Mouse (Mus musculus): ENCODE results near the gene 1700015F17Rik.

Gene 1700015F17Rik

GRCm38 (mm10) chr5:5479043-5479442, at the start of gene 1700015F17Rik:
1700015F17Rik (minus strand) TSS chr5:5479143.
- no peak for DNase-seq (ENCODE audit: low spot score)

- DNase-seq (ENCODE audit: low spot score): no peak
Observed at GRCm38 (mm10) chr5:5515411-5515810, 36.5 kb upstream of the 1700015F17Rik start.

- DNase-seq (ENCODE audit: low spot score): peak; percentile 96
Observed at GRCm38 (mm10) chr5:5514196-5515076, 35.5 kb upstream of the 1700015F17Rik start, which contains the start of gene Cldn12. Cldn12 (minus strand) TSS chr5:5514958.

- DNase-seq (ENCODE audit: low spot score): no peak
Observed at GRCm38 (mm10) chr5:5511401-5511800, 32.5 kb upstream of the 1700015F17Rik start.

GRCm38 (mm10) chr5:5510989-5511388, 32.0 kb upstream of the 1700015F17Rik start:
- DNase-seq (ENCODE audit: low spot score): no peak

GRCm38 (mm10) chr5:5510304-5510887, 31.5 kb upstream of the 1700015F17Rik start:
- DNase-seq (ENCODE audit: low spot score): peak; percentile 17

- DNase-seq (ENCODE audit: low spot score): no peak
Observed at GRCm38 (mm10) chr5:5508231-5508630, 29.3 kb upstream of the 1700015F17Rik start.

GRCm38 (mm10) chr5:5507701-5508225, 28.8 kb upstream of the 1700015F17Rik start:
- peak; percentile 75 for DNase-seq (ENCODE audit: low spot score)

GRCm38 (mm10) chr5:5504456-5504855, 25.5 kb upstream of the 1700015F17Rik start:
- no peak for DNase-seq (ENCODE audit: low spot score)

GRCm38 (mm10) chr5:5503381-5503780, 24.4 kb upstream of the 1700015F17Rik start:
- no peak for DNase-seq (ENCODE audit: low spot score)

GRCm38 (mm10) chr5:5501583-5501982, 22.6 kb upstream of the 1700015F17Rik start:
- no peak for DNase-seq (ENCODE audit: low spot score)

GRCm38 (mm10) chr5:5496393-5496792, 17.4 kb upstream of the 1700015F17Rik start:
- DNase-seq (ENCODE audit: low spot score): no peak

- DNase-seq (ENCODE audit: low spot score): no peak
Observed at GRCm38 (mm10) chr5:5495042-5495441, 16.1 kb upstream of the 1700015F17Rik start.

GRCm38 (mm10) chr5:5494269-5495005, 15.5 kb upstream of the 1700015F17Rik start:
- DNase-seq (ENCODE audit: low spot score): peak; percentile 78

GRCm38 (mm10) chr5:5492163-5492562, 13.2 kb upstream of the 1700015F17Rik start:
- no peak for DNase-seq (ENCODE audit: low spot score)

GRCm38 (mm10) chr5:5486071-5486470, 7.1 kb upstream of the 1700015F17Rik start:
- no peak for DNase-seq (ENCODE audit: low spot score)

GRCm38 (mm10) chr5:5483254-5483858, 4.4 kb upstream of the 1700015F17Rik start:
- DNase-seq (ENCODE audit: low spot score): no peak

- DNase-seq (ENCODE audit: low spot score): peak; percentile 63
Observed at GRCm38 (mm10) chr5:5481662-5482061, 2.7 kb upstream of the 1700015F17Rik start.

- no peak for DNase-seq (ENCODE audit: low spot score)
Observed at GRCm38 (mm10) chr5:5476133-5476532, 2.8 kb downstream of the 1700015F17Rik start.

- DNase-seq (ENCODE audit: low spot score): no peak
Observed at GRCm38 (mm10) chr5:5465256-5465655, 13.7 kb downstream of the 1700015F17Rik start.

- no peak for DNase-seq (ENCODE audit: low spot score)
Observed at GRCm38 (mm10) chr5:5431746-5432438, 47.1 kb downstream of the 1700015F17Rik start.

All from embryo, embryonic 10 days (tissue).